Mouse (Mus musculus) CH12.LX (cell line): ENCODE measurements around the gene B4galnt3.

Experiments
- CTCF ChIP-seq, 2 experiments: IDR thresholded peaks in 1 of 2; conservative IDR thresholded peaks in 1 of 2; 2 replicates each; pipeline ENCODE4 v1.5.1; 2011 to 2012; ENCODE audit warnings: low read depth in 2 of 2, low read length in 2 of 2, improper control_type of control experiment in 1 of 2, inconsistent platforms in 1 of 2, mild to moderate bottlenecking in 1 of 2, moderate library complexity in 1 of 2
- IRF4 ChIP-seq: IDR thresholded peaks from 2 replicates; pipeline ENCODE4 v1.6.1; 2014; ENCODE audit warnings: low read depth, mild to moderate bottlenecking, inconsistent platforms, low read length, improper control_type of control experiment
- POLR2A ChIP-seq: IDR thresholded peaks from 2 replicates; pipeline ENCODE4 v1.6.1; 2011; ENCODE audit warnings: low read depth, mild to moderate bottlenecking, improper control_type of control experiment, low read length
- RAD21 ChIP-seq: IDR thresholded peaks from 2 replicates; pipeline ENCODE4 v1.6.1; 2011; ENCODE audit warnings: low read depth, mild to moderate bottlenecking, low read length, improper control_type of control experiment, moderate library complexity
- SMC3 ChIP-seq: IDR thresholded peaks from 2 replicates; pipeline ENCODE4 v1.6.1; 2011; ENCODE audit warnings: low read depth, low read length, improper control_type of control experiment

DNA sequence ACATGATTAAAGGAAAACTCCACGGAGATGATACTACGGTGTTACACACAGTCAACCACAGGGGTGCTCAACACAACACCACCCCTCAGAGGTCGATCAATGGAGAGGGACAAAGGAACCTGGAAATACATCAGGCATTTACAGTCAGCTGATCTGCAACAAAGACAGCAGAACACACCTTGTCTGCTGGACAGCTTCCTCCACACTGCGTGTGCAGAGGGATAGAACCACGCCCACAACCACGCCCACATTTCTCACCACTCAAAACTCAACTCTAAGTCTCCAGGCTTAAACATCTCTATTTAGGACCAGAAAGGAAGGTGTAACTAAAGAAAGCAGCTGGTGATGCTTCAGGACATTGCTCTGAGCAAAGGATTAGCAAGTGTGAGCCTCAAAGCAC is 82.8 kb downstream of the B4galnt3 start:
- no peak for TF ChIP-seq CTCF (conservative IDR thresholded peaks at IDR 0.05 in 1 of 2, IDR thresholded peaks at IDR 0.05 in 1 of 2; ENCODE audit: low read depth in 2 of 2, low read length in 2 of 2)
- TF ChIP-seq IRF4 = no peak
- no peak for TF ChIP-seq RAD21
- no peak for TF ChIP-seq SMC3
- TF ChIP-seq POLR2A = no peak
